Mouse (Mus musculus) myocyte (in vitro differentiated cells): ENCODE measurements around the gene Urah. TPM values are rescaled to one million over a fixed set of nuclear protein-coding genes. Genes with fewer than 3 reads are reported as not detected.

ENCODE experiments used
- H3K27me3 ChIP-seq: one replicate; pipeline ENCODE4 v1.6.1; 2011; ENCODE audit not compliant: control insufficient read depth, insufficient read depth, insufficient read length
- H3K36me3 ChIP-seq: one replicate; pipeline ENCODE4 v1.6.1; 2011; ENCODE audit not compliant: control insufficient read depth, insufficient read depth
- H3K4me2 ChIP-seq: one replicate; pipeline ENCODE4 v1.6.1; 2011; ENCODE audit warnings: low read depth, control low read depth
- H3K4me3 ChIP-seq: one replicate; pipeline ENCODE4 v1.5.1; 2011; ENCODE audit warnings: mild to moderate bottlenecking, control low read depth, moderate library complexity
- H3K79me2 ChIP-seq: one replicate; pipeline ENCODE4 v1.6.1; 2011; ENCODE audit not compliant: control insufficient read depth, insufficient read depth
- H3ac ChIP-seq: one replicate; pipeline ENCODE4 v1.6.1; 2011; ENCODE audit not compliant: control insufficient read depth, insufficient read length
- CEBPB ChIP-seq: IDR thresholded peaks from 2 replicates; pipeline ENCODE4 v1.6.1; 2011; ENCODE audit warnings: mild to moderate bottlenecking, moderate library complexity; ENCODE audit not compliant: poor library complexity, insufficient read depth, severe bottlenecking
- E2F4 ChIP-seq: IDR thresholded peaks from one replicate; pipeline ENCODE4 v1.6.1; 2011; ENCODE audit warnings: mild to moderate bottlenecking, control low read depth, moderate library complexity; ENCODE audit not compliant: insufficient read depth
- MYOD1 ChIP-seq, 3 experiments: IDR thresholded peaks; one replicate each; pipeline ENCODE4 v1.6.1; 2011; ENCODE audit warnings: control low read depth in 2 of 3, low read depth in 2 of 3, mild to moderate bottlenecking in 2 of 3, moderate library complexity in 1 of 3; ENCODE audit not compliant: insufficient read length in 2 of 3, control insufficient read depth in 1 of 3
- MYOG ChIP-seq, 3 experiments: IDR thresholded peaks; one replicate each; pipeline ENCODE4 v1.6.1; 2011; ENCODE audit warnings: control low read depth in 2 of 3, low read depth in 2 of 3, mild to moderate bottlenecking in 2 of 3; ENCODE audit not compliant: insufficient read length in 2 of 3, control insufficient read depth in 1 of 3, insufficient read depth in 1 of 3
- POLR2A ChIP-seq: IDR thresholded peaks from one replicate; pipeline ENCODE4 v1.6.1; 2011; ENCODE audit warnings: low read depth, mild to moderate bottlenecking, control low read depth, moderate library complexity; ENCODE audit not compliant: insufficient read length
- POLR2AphosphoS2 ChIP-seq: IDR thresholded peaks from one replicate; pipeline ENCODE4 v1.6.1; 2011; ENCODE audit warnings: low read depth, control low read depth; ENCODE audit not compliant: insufficient read length
- REST ChIP-seq: IDR thresholded peaks from one replicate; pipeline ENCODE4 v1.6.1; 2011; ENCODE audit warnings: mild to moderate bottlenecking, control low read depth, moderate library complexity; ENCODE audit not compliant: insufficient read depth, insufficient read length
- SRF ChIP-seq: IDR thresholded peaks from one replicate; pipeline ENCODE4 v1.6.1; 2011; ENCODE audit warnings: low read depth; ENCODE audit not compliant: control insufficient read depth, insufficient read length
- TCF12 ChIP-seq: IDR thresholded peaks from one replicate; pipeline ENCODE4 v1.6.1; 2011; ENCODE audit warnings: mild to moderate bottlenecking, control low read depth; ENCODE audit not compliant: poor library complexity, insufficient read depth, severe bottlenecking
- TCF3 ChIP-seq: IDR thresholded peaks from one replicate; pipeline ENCODE4 v1.6.1; 2011; ENCODE audit warnings: low read depth, control low read depth; ENCODE audit not compliant: insufficient read length
- USF1 ChIP-seq: IDR thresholded peaks from one replicate; pipeline ENCODE4 v1.6.1; 2011; ENCODE audit warnings: low read depth, mild to moderate bottlenecking, control low read depth, moderate library complexity
- polyA plus RNA-seq: library from polyadenylated mRNA; unstranded; fragments of >200 nt; fragmentation: generic; extraction: Trizol; gene quantifications from one replicate; pipeline ENCODE4 v1.2.1, GENCODE M21; 2012; ENCODE audit warnings: missing spikeins

Gene Urah
- polyA plus RNA-seq, 1 experiment, result 0.13 TPM

GRCm38 (mm10) chr7:140812850-140813249, 22.0 kb upstream of the Urah start:
- no peak overlapping the region for H3K4me3 ChIP-seq
- TF ChIP-seq POLR2A (no peak), MYOD1 (IDR thresholded peaks at IDR 0.05; ENCODE audit: control insufficient read depth in 1 of 3, insufficient read length in 2 of 3, low read depth in 2 of 3) (no peak), TCF3 (no peak), TCF12 (no peak), CEBPB (no peak)
- no peaks in the 10 kb centered on the region for H3K36me3 ChIP-seq
- H3K4me2 ChIP-seq, result no peak overlapping the region
- H3K27me3 ChIP-seq, result no peaks in the 10 kb centered on the region
- H3ac ChIP-seq, result no peak overlapping the region
- H3K79me2 ChIP-seq, result no peaks in the 10 kb centered on the region

GRCm38 (mm10) chr7:140820173-140820572, 14.6 kb upstream of the Urah start:
- no peak overlapping the region for H3K4me3 ChIP-seq
- H3K79me2 ChIP-seq, result no peaks in the 10 kb centered on the region
- H3ac ChIP-seq, result no peak overlapping the region
- no peak for TF ChIP-seq POLR2A
- no peak for TF ChIP-seq MYOD1 (IDR thresholded peaks at IDR 0.05; ENCODE audit: control insufficient read depth in 1 of 3, insufficient read length in 2 of 3, low read depth in 2 of 3)
- no peak overlapping the region for H3K4me2 ChIP-seq
- H3K27me3 ChIP-seq, result no peaks in the 10 kb centered on the region
- no peaks in the 10 kb centered on the region for H3K36me3 ChIP-seq

GRCm38 (mm10) chr7:140821305-140821652, 13.5 kb upstream of the Urah start:
- H3ac ChIP-seq, result no peak overlapping the region
- no peaks in the 10 kb centered on the region for H3K27me3 ChIP-seq
- H3K36me3 ChIP-seq, result no peaks in the 10 kb centered on the region
- H3K4me2 ChIP-seq, result peak overlapping the region; percentile 34
- H3K4me3 ChIP-seq, result no peak overlapping the region
- no peaks in the 10 kb centered on the region for H3K79me2 ChIP-seq
- TF ChIP-seq USF1, result no peak
- TF ChIP-seq E2F4, result no peak

- Histone ChIP-seq H3ac (no peak within 1 kb of the TSS), H3K36me3 (no peaks in the 10 kb centered on the region), H3K4me3 (no peak within 1 kb of the TSS), H3K27me3 (no peaks in the 10 kb centered on the region), H3K79me2 (no peaks in the 10 kb centered on the region), H3K4me2 (peak within 1 kb of the TSS; percentile 34)
- TF ChIP-seq POLR2AphosphoS2 (no peak), USF1 (no peak), REST (no peak), MYOG (IDR thresholded peaks at IDR 0.05; ENCODE audit: control insufficient read depth in 1 of 3, insufficient read depth in 1 of 3, insufficient read length in 2 of 3, low read depth in 2 of 3) (no peak), E2F4 (no peak), TCF3 (no peak)
Observed at GRCm38 (mm10) chr7:140821653-140822329, 13.0 kb upstream of the Urah start, which contains the start of gene Zfp941. TSS of gene Zfp941 (minus strand) at chr7:140822178.

GRCm38 (mm10) chr7:140822731-140823130, 12.1 kb upstream of the Urah start:
- Histone ChIP-seq H3K27me3 (no peaks in the 10 kb centered on the region), H3K4me2 (no peak overlapping the region), H3ac (no peak overlapping the region), H3K36me3 (no peaks in the 10 kb centered on the region), H3K4me3 (no peak overlapping the region), H3K79me2 (no peaks in the 10 kb centered on the region)
- TF ChIP-seq TCF12, result no peak
- TF ChIP-seq POLR2A, result no peak
- no peak for TF ChIP-seq MYOG (IDR thresholded peaks at IDR 0.05; ENCODE audit: control insufficient read depth in 1 of 3, insufficient read depth in 1 of 3, insufficient read length in 2 of 3, low read depth in 2 of 3)
- TF ChIP-seq CEBPB, result no peak
- no peak for TF ChIP-seq SRF
- TF ChIP-seq USF1, result no peak

GRCm38 (mm10) chr7:140828171-140828881, 6.5 kb upstream of the Urah start:
- no peaks in the 10 kb centered on the region for H3K79me2 ChIP-seq
- TF ChIP-seq POLR2A (no peak), SRF (no peak), REST (no peak), TCF12 (no peak), MYOD1 (IDR thresholded peaks at IDR 0.05; ENCODE audit: control insufficient read depth in 1 of 3, insufficient read length in 2 of 3, low read depth in 2 of 3) (no peak), CEBPB (no peak)
- no peak overlapping the region for H3K4me3 ChIP-seq
- H3K36me3 ChIP-seq, result no peaks in the 10 kb centered on the region
- no peaks in the 10 kb centered on the region for H3K27me3 ChIP-seq
- H3K4me2 ChIP-seq, result peak overlapping the region; percentile 28
- no peak overlapping the region for H3ac ChIP-seq
